Mouse (Mus musculus): ENCODE results near the gene Dad1. TPM values are rescaled to one million over a fixed set of nuclear protein-coding genes. Genes with fewer than 3 reads are reported as not detected.

Dad1 gene
- polyA plus RNA-seq, 1 experiment: 162 TPM

DNA sequence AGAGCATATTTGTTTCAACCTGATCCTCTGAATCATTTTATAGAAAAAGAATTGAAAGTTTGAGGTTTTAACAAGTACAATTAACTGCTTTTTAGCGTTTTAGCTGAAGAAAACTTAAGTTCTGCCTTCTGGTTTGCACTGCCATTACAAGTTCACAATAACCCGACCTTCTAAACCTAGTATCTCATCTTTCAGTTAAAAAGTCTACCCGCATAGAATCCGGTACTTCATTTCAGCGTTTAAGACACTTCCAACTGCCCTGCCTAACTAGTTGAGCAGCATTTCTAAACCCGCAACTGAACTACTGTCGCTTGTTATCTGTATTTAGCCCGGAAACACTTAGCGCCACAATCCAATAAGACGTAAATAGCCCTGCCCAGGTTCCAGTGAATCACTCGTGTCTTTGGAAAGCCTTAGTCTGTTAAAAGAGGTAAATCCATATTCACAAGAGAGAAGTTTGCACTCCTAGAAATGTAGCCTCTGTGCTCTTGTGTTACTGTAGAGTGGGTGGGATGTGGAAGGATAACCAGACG is 832 bp upstream of the Dad1 start:
- H3K27ac ChIP-seq (ENCODE audit: insufficient read depth, low read length): no peak overlapping the region
- no peak for TF ChIP-seq CTCF (IDR thresholded peaks at IDR 0.05; ENCODE audit: borderline replicate concordance, insufficient read depth, low read length)
- no peak for TF ChIP-seq POLR2A (IDR thresholded peaks at IDR 0.05; ENCODE audit: low read depth, low read length)
- H3K4me3 ChIP-seq (ENCODE audit: insufficient read depth, low read length): no peak overlapping the region
- H3K4me1 ChIP-seq (ENCODE audit: control insufficient read depth, insufficient read depth, low read length): no peaks in the 10 kb centered on the region

DNA sequence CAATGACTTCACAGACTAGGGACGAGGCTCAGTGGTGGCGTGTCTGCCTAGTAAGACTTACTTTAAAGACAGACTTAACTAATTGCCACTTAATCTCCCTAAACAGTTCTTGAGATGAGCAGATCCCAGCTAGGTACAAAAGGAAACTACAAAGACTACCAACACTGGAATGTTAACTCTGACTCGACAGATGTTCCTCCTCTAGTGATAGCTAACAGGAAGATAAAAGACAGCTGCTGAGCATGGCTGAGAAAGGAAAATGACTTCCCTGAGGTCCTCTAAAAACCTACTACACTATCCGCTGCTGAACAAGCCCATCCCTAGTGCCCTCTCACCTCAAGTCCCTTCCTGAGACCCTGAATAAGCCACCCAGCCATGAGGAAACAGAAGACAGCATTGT is 3.8 kb downstream of the Dad1 start:
- H3K4me3 ChIP-seq (ENCODE audit: insufficient read depth, low read length): no peak overlapping the region
- no peak for TF ChIP-seq POLR2A (IDR thresholded peaks at IDR 0.05; ENCODE audit: low read depth, low read length)
- TF ChIP-seq CTCF (IDR thresholded peaks at IDR 0.05; ENCODE audit: borderline replicate concordance, insufficient read depth, low read length): no peak
- H3K4me1 ChIP-seq (ENCODE audit: control insufficient read depth, insufficient read depth, low read length): no peaks in the 10 kb centered on the region
- no peak overlapping the region for H3K27ac ChIP-seq (ENCODE audit: insufficient read depth, low read length)

DNA sequence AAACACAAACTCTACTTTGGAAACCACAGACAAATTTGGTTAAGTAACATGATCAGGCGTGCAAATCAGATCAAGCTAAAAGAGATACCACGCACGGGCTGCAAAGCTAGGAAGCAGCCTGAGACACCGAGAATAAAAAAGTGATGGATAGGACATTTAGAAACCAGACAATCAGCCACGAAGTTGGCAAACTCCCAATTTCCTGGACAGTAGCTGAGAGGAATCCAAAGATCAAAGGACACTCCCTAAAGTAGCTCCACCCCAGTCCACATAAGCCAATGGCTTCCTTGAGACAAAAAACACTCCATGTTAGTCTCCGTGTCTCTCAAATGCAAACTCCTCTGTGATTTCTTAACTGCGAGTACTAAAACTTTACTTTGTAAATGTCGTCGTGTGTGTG is 4.6 kb downstream of the Dad1 start:
- Histone ChIP-seq H3K4me3 (ENCODE audit: insufficient read depth, low read length) (no peak overlapping the region), H3K4me1 (ENCODE audit: control insufficient read depth, insufficient read depth, low read length) (no peaks in the 10 kb centered on the region), H3K27ac (ENCODE audit: insufficient read depth, low read length) (no peak overlapping the region)
- no peak for TF ChIP-seq CTCF (IDR thresholded peaks at IDR 0.05; ENCODE audit: borderline replicate concordance, insufficient read depth, low read length)
- TF ChIP-seq POLR2A (IDR thresholded peaks at IDR 0.05; ENCODE audit: low read depth, low read length): no peak

DNA sequence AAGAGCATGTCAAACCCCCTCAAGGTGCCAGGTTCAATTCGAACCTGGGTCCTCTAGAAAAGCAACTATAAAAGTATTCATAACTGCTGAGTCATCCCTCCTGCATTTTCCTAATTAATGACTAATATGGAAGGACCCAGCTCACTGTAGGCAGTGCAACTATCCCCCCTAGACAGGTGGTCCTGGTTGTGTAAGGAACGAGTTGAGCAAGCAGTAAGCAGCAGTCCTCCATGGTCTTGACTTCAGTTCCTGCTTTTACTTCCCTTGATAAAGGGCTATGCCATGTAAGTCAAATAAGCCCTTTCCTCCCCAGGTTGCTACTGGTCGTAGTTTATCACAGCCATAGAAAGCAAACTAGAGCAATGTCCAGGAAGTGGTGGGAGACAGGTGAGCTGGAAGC is 7.7 kb downstream of the Dad1 start:
- Histone ChIP-seq H3K4me1 (ENCODE audit: control insufficient read depth, insufficient read depth, low read length) (no peaks in the 10 kb centered on the region), H3K27ac (ENCODE audit: insufficient read depth, low read length) (no peak overlapping the region), H3K4me3 (ENCODE audit: insufficient read depth, low read length) (no peak overlapping the region)
- no peak for TF ChIP-seq CTCF (IDR thresholded peaks at IDR 0.05; ENCODE audit: borderline replicate concordance, insufficient read depth, low read length)

DNA sequence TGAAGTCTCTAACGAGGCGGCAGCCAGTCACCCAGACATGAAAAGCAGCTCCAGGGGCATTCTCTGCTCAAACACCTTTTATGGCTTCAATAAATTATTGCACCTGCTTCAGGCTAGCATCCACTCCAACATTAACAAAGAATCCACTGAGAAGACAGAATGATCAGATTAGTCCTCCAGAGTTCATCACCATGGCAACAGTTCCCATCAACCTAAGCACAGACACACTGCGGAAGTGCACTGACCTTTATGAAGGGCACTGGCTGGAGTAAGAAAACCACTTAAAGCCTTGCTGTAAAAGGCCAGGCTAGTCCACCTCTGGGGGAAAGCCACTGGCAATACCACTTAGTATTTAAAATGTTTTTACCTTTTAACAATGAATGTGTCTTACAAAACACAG is 9.7 kb downstream of the Dad1 start:
- Histone ChIP-seq H3K4me1 (ENCODE audit: control insufficient read depth, insufficient read depth, low read length) (no peaks in the 10 kb centered on the region), H3K4me3 (ENCODE audit: insufficient read depth, low read length) (no peak overlapping the region), H3K27ac (ENCODE audit: insufficient read depth, low read length) (no peak overlapping the region)
- TF ChIP-seq POLR2A (IDR thresholded peaks at IDR 0.05; ENCODE audit: low read depth, low read length): no peak
- no peak for TF ChIP-seq CTCF (IDR thresholded peaks at IDR 0.05; ENCODE audit: borderline replicate concordance, insufficient read depth, low read length)

DNA sequence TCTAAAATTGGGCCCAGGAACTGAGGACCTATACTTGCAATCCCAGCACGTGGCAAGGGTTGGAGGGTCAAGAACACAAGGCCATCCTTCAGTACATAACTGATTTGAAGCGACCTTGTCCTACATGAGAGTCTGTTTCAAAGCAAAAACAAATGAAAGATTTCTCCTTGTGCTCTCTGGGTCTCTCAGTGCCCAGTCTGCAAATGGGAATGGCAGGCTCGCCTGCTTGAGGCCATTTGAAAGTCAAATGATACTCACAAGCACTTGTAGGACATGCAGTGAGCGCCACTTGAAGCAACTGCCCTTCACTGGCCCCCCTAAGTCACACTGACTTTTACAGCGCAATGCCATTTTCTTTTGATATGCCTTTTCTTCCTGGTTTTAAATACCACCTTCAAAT is 13.4 kb downstream of the Dad1 start:
- Histone ChIP-seq H3K4me1 (ENCODE audit: control insufficient read depth, insufficient read depth, low read length) (no peaks in the 10 kb centered on the region), H3K4me3 (ENCODE audit: insufficient read depth, low read length) (no peak overlapping the region), H3K27ac (ENCODE audit: insufficient read depth, low read length) (no peak overlapping the region)
- TF ChIP-seq POLR2A (IDR thresholded peaks at IDR 0.05; ENCODE audit: low read depth, low read length) (no peak), CTCF (IDR thresholded peaks at IDR 0.05; ENCODE audit: borderline replicate concordance, insufficient read depth, low read length) (no peak)

DNA sequence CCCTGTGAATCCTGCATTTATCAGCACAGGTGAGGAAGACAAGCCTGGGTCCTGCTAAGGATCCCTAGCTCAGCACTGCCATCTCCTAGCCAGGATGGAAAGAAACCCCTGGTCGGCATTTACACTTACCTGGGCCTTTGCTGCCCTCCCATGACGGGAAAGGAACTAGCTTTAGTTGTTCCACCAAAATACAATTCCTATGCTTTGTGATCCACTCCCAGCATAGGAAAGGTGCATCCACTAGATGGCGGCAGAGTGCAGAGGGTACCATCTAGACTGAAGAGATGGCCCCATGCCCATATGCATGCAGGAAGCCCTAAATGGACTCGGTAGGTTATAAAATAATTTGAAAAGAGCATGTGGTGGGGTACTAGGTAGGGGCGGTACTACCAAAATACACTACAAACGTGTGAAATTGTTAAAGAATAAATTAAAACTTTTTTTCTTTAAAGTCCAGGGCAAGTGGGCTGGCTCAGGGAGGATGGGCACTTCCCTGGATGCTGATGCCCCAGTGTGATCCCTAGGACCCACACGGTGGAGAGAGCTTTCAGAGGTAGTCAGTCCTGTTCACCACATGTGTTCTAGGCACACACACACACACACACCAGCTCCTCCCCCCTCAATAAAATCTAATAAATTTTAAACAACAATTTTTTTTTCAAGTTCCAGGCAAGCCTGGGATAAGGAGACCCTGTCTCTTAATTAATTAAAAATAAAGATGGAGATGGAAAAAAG is 14.7 kb downstream of the Dad1 start:
- Histone ChIP-seq H3K4me1 (ENCODE audit: control insufficient read depth, insufficient read depth, low read length) (no peaks in the 10 kb centered on the region), H3K4me3 (ENCODE audit: insufficient read depth, low read length) (no peak overlapping the region), H3K27ac (ENCODE audit: insufficient read depth, low read length) (no peak overlapping the region)
- TF ChIP-seq POLR2A (IDR thresholded peaks at IDR 0.05; ENCODE audit: low read depth, low read length) (no peak), CTCF (IDR thresholded peaks at IDR 0.05; ENCODE audit: borderline replicate concordance, insufficient read depth, low read length) (peak; percentile 92; the same call in 1 of the 2 replicates)

DNA sequence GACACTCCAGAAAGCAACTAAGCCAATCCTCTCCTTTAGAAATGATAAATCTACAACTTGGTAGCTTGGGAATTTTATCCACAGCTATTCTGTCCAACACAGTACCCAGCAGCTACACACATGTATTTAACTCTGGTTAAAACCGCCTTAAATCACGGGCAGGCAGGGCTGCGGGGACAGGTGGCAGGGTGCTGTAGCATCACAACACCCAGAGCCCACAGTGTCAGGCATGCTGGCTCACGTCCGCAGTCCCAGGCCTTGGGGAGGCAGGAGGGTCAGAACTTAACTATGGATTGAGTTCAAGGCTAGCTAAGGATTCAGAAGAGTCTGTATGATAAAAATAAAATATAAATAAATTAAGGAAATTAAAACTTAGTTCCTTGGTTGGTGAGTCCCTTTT is 17.0 kb downstream of the Dad1 start:
- no peak overlapping the region for H3K27ac ChIP-seq (ENCODE audit: insufficient read depth, low read length)
- no peak for TF ChIP-seq POLR2A (IDR thresholded peaks at IDR 0.05; ENCODE audit: low read depth, low read length)
- TF ChIP-seq CTCF (IDR thresholded peaks at IDR 0.05; ENCODE audit: borderline replicate concordance, insufficient read depth, low read length): no peak
- 0 out of 2 replicates have a peak, but pooled peaks cover 9% of the 10 kb centered on the region for H3K4me1 ChIP-seq (ENCODE audit: control insufficient read depth, insufficient read depth, low read length)
- no peak overlapping the region for H3K4me3 ChIP-seq (ENCODE audit: insufficient read depth, low read length)

DNA sequence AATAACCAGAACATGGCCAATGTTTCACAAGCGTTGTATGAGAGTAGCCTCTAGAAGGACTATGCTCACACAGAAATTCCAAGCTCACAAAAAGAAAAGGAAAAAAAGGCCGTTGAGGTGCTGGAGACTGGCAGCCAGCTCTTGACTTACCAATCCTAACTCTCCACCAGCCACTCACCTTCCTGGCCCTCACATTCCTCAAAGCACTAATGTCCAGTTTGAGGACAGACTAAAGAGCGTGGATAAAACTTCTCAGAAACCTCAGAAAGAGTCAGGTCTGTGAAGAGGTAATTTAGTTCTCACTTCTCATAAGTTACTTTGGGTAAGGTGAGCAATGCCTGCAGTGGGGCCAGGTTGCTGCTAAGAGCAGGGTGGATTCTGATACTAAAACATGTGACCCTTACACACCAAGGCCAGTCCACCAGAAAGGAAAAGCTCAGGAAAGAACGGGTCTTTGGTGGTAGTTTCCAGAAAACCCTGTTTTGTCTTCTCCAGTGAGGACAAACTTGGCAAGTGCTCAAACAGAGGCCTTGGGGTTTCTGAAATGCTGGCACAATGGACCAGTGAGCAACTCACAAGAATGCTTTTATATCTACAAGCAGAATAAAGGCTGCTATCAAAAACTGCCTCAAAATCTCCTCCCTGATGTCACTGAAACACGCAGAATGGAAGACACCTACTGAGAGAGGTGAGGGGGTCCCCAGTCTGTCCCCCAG is 17.9 kb downstream of the Dad1 start:
- Histone ChIP-seq H3K4me1 (ENCODE audit: control insufficient read depth, insufficient read depth, low read length) (0 out of 2 replicates have a peak, but pooled peaks cover 9% of the 10 kb centered on the region), H3K4me3 (ENCODE audit: insufficient read depth, low read length) (no peak overlapping the region), H3K27ac (ENCODE audit: insufficient read depth, low read length) (no peak overlapping the region)
- no peak for TF ChIP-seq CTCF (IDR thresholded peaks at IDR 0.05; ENCODE audit: borderline replicate concordance, insufficient read depth, low read length)
- TF ChIP-seq POLR2A (IDR thresholded peaks at IDR 0.05; ENCODE audit: low read depth, low read length): no peak

Data from embryonic fibroblast, embryonic 13.5 days (primary cell).